Mouse (Mus musculus): ENCODE measurements at regions not wholly inside any gene's neighbourhood (a gene's known extent, or its start where the extent isn't known, plus 50 kb on each side); places are given as distances from the start of the nearest gene placed in this dataset.

- no peak for ATAC-seq (replicated peaks; ENCODE audit: low FRiP score, low TSS enrichment, low read depth)
- Histone ChIP-seq H3K9me3 (ENCODE audit: control insufficient read depth, low read length) (no peaks in the 10 kb centered on the region), H3K4me1 (replicated peaks; ENCODE audit: control insufficient read depth, insufficient read depth, low read length) (peaks cover 7% of the 10 kb centered on the region; the same call in 1 of the 2 replicates), H3K27me3 (replicated peaks; ENCODE audit: control insufficient read depth, insufficient read depth, low read length) (no peaks in the 10 kb centered on the region), H3K27ac (ENCODE audit: low read depth) (no peak overlapping the region), H3K9ac (ENCODE audit: low read length) (no peak overlapping the region), H3K4me2 (ENCODE audit: low read length) (no peak overlapping the region), H3K4me3 (ENCODE audit: low read depth, low read length) (no peak overlapping the region), H3K36me3 (ENCODE audit: control insufficient read depth, insufficient read depth, low read length) (no peaks in the 10 kb centered on the region)
- no peak for DNase-seq (ENCODE audit: low spot score)
- whole genome bisulfite sequencing, result 73% methylated on average over 7 of the region's 7 CpGs
These were observed 115.5 kb upstream of the Lpp start for GRCm38 (mm10) chr16:24277857-24278256.

GRCm38 (mm10) chr16:24262701-24263100 is 130.6 kb upstream of the Lpp start:
- Histone ChIP-seq H3K9ac (ENCODE audit: low read length) (no peak overlapping the region), H3K27ac (ENCODE audit: low read depth) (no peak overlapping the region), H3K27me3 (replicated peaks; ENCODE audit: control insufficient read depth, insufficient read depth, low read length) (no peaks in the 10 kb centered on the region), H3K9me3 (ENCODE audit: control insufficient read depth, low read length) (no peaks in the 10 kb centered on the region), H3K4me3 (ENCODE audit: low read depth, low read length) (no peak overlapping the region), H3K4me2 (ENCODE audit: low read length) (no peak overlapping the region), H3K36me3 (ENCODE audit: control insufficient read depth, insufficient read depth, low read length) (no peaks in the 10 kb centered on the region), H3K4me1 (replicated peaks; ENCODE audit: control insufficient read depth, insufficient read depth, low read length) (no peaks in the 10 kb centered on the region)
- ATAC-seq (replicated peaks; ENCODE audit: low FRiP score, low TSS enrichment, low read depth), result no peak
- 94% methylated on average over 6 of the region's 6 CpGs for WGBS
- DNase-seq (ENCODE audit: low spot score), result no peak

DNA sequence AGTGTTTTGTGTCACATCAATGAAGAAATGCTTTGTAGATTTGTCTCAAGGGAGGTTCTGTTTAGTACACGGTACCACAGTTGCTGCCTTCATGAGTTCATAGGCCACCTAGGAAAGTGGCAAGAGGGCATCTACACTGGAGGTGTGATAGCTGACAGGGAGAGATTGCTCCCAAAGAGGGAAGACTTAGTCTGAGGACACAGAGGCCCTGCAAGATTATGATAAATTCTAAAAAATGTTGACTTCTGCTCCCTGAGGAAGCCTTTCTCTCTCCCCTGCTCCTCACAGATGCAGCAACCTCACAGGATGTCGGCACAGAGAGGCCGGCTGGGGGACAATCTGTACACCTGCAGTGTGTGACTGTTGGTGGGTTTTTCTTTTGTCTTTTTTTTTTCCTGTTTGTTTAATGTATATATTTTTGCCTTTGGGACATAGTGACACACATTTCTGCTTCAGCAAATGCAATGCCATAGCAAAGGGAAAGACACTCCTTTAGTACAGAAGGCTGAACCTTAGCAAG is 133.5 kb upstream of the Lpp start:
- no peak overlapping the region for H3K9ac ChIP-seq (ENCODE audit: low read length)
- no peaks in the 10 kb centered on the region for H3K36me3 ChIP-seq (ENCODE audit: control insufficient read depth, insufficient read depth, low read length)
- ATAC-seq (replicated peaks; ENCODE audit: low FRiP score, low TSS enrichment, low read depth), result no peak
- H3K27me3 ChIP-seq (replicated peaks; ENCODE audit: control insufficient read depth, insufficient read depth, low read length), result no peaks in the 10 kb centered on the region
- WGBS, result 63% methylated on average over 3 of the region's 3 CpGs
- no peak overlapping the region for H3K27ac ChIP-seq (ENCODE audit: low read depth)
- H3K4me1 ChIP-seq (replicated peaks; ENCODE audit: control insufficient read depth, insufficient read depth, low read length), result no peaks in the 10 kb centered on the region
- H3K4me3 ChIP-seq (ENCODE audit: low read depth, low read length), result no peak overlapping the region
- no peak for DNase-seq (ENCODE audit: low spot score)
- H3K9me3 ChIP-seq (ENCODE audit: control insufficient read depth, low read length), result no peaks in the 10 kb centered on the region
- H3K4me2 ChIP-seq (ENCODE audit: low read length), result no peak overlapping the region

- ATAC-seq (replicated peaks; ENCODE audit: low FRiP score, low TSS enrichment, low read depth), result no peak
- 30% methylated on average over 1 of the region's 1 CpGs for WGBS
These were observed 134.3 kb upstream of the Lpp start for GRCm38 (mm10) chr16:24258991-24259390.

DNA sequence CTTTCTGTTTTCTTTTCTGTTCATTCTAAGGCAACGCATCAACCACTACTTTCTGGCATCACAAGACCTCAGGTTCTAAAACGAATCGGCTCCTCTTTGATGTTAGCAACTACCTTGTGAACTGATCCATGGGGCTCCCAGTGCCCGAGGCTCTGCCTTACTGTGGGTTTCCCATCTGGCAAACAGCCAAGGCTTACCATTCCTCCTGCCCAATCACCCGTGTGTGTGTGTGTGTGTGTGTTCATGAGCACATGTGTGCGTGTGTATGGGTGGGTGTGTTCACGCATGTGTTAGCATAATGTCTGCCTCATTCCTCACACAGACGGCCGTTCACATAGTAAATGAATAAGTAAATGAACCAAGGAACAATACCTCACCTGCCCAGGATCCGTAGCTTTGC is 138.3 kb upstream of the Lpp start:
- H3K4me2 ChIP-seq (ENCODE audit: low read length), result no peak overlapping the region
- peak overlapping the region; percentile 6; the same call in 1 of the 2 replicates for H3K27ac ChIP-seq (ENCODE audit: low read depth)
- H3K4me1 ChIP-seq (replicated peaks; ENCODE audit: control insufficient read depth, insufficient read depth, low read length), result no peaks in the 10 kb centered on the region
- H3K4me3 ChIP-seq (ENCODE audit: low read depth, low read length), result no peak overlapping the region
- H3K9me3 ChIP-seq (ENCODE audit: control insufficient read depth, low read length), result no peaks in the 10 kb centered on the region
- H3K9ac ChIP-seq (ENCODE audit: low read length), result no peak overlapping the region
- WGBS, result 67% methylated on average over 10 of the region's 10 CpGs
- no peaks in the 10 kb centered on the region for H3K36me3 ChIP-seq (ENCODE audit: control insufficient read depth, insufficient read depth, low read length)
- 0 out of 2 replicates have a peak, but pooled peaks have one; percentile 32 for ATAC-seq (replicated peaks; ENCODE audit: low FRiP score, low TSS enrichment, low read depth)
- DNase-seq (ENCODE audit: low spot score), result no peak
- H3K27me3 ChIP-seq (replicated peaks; ENCODE audit: control insufficient read depth, insufficient read depth, low read length), result no peaks in the 10 kb centered on the region

More at GRCm38 (mm10) chr16:24258991-24259390, 134.3 kb upstream of the Lpp start:
- no peaks in the 10 kb centered on the region for H3K36me3 ChIP-seq (ENCODE audit: control insufficient read depth, insufficient read depth, low read length)
- DNase-seq (ENCODE audit: low spot score), result no peak
- no peaks in the 10 kb centered on the region for H3K4me1 ChIP-seq (replicated peaks; ENCODE audit: control insufficient read depth, insufficient read depth, low read length)
- no peak overlapping the region for H3K4me3 ChIP-seq (ENCODE audit: low read depth, low read length)
- H3K27ac ChIP-seq (ENCODE audit: low read depth), result no peak overlapping the region
- H3K27me3 ChIP-seq (replicated peaks; ENCODE audit: control insufficient read depth, insufficient read depth, low read length), result no peaks in the 10 kb centered on the region
- no peak overlapping the region for H3K4me2 ChIP-seq (ENCODE audit: low read length)
- no peaks in the 10 kb centered on the region for H3K9me3 ChIP-seq (ENCODE audit: control insufficient read depth, low read length)
- no peak overlapping the region for H3K9ac ChIP-seq (ENCODE audit: low read length)

- no peaks in the 10 kb centered on the region for H3K27me3 ChIP-seq (replicated peaks; ENCODE audit: control insufficient read depth, insufficient read depth, low read length)
- DNase-seq (ENCODE audit: low spot score) (no peak), ATAC-seq (replicated peaks; ENCODE audit: low FRiP score, low TSS enrichment, low read depth) (0 out of 2 replicates have a peak, but pooled peaks have one; percentile 12)
- H3K27ac ChIP-seq (ENCODE audit: low read depth), result no peak overlapping the region
- H3K4me1 ChIP-seq (replicated peaks; ENCODE audit: control insufficient read depth, insufficient read depth, low read length), result no peaks in the 10 kb centered on the region
- no peaks in the 10 kb centered on the region for H3K9me3 ChIP-seq (ENCODE audit: control insufficient read depth, low read length)
- H3K9ac ChIP-seq (ENCODE audit: low read length), result no peak overlapping the region
- H3K4me2 ChIP-seq (ENCODE audit: low read length), result no peak overlapping the region
- H3K4me3 ChIP-seq (ENCODE audit: low read depth, low read length), result no peak overlapping the region
- H3K36me3 ChIP-seq (ENCODE audit: control insufficient read depth, insufficient read depth, low read length), result no peaks in the 10 kb centered on the region
These were observed 138.7 kb upstream of the Lpp start for GRCm38 (mm10) chr16:24254590-24254989.

DNA sequence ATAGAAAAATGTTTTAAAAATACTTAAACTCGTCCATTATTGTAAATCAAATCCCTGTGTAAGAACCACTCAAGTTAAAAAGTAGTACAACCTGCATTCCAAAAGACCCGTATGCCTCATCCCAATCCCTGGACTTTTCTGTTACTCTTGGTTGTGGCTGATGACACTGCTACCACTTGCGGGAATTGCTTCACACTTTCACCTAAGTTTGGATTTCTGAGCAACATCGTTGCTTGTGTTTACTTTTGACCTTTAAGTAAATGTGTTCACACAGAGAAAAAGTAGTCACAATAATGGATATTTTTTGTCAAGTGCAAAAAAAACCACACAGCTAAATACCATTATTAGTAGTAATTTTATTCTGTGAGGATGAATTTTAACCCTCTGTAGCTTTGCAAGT is 139.2 kb upstream of the Lpp start:
- WGBS, result 79% methylated on average over 4 of the region's 4 CpGs
- no peaks in the 10 kb centered on the region for H3K4me1 ChIP-seq (replicated peaks; ENCODE audit: control insufficient read depth, insufficient read depth, low read length)
- DNase-seq (ENCODE audit: low spot score), result no peak
- H3K4me2 ChIP-seq (ENCODE audit: low read length), result no peak overlapping the region
- H3K9me3 ChIP-seq (ENCODE audit: control insufficient read depth, low read length), result no peaks in the 10 kb centered on the region
- H3K4me3 ChIP-seq (ENCODE audit: low read depth, low read length), result no peak overlapping the region
- H3K27me3 ChIP-seq (replicated peaks; ENCODE audit: control insufficient read depth, insufficient read depth, low read length), result no peaks in the 10 kb centered on the region
- H3K27ac ChIP-seq (ENCODE audit: low read depth), result no peak overlapping the region
- no peak for ATAC-seq (replicated peaks; ENCODE audit: low FRiP score, low TSS enrichment, low read depth)
- H3K36me3 ChIP-seq (ENCODE audit: control insufficient read depth, insufficient read depth, low read length), result no peaks in the 10 kb centered on the region
- H3K9ac ChIP-seq (ENCODE audit: low read length), result no peak overlapping the region

DNA sequence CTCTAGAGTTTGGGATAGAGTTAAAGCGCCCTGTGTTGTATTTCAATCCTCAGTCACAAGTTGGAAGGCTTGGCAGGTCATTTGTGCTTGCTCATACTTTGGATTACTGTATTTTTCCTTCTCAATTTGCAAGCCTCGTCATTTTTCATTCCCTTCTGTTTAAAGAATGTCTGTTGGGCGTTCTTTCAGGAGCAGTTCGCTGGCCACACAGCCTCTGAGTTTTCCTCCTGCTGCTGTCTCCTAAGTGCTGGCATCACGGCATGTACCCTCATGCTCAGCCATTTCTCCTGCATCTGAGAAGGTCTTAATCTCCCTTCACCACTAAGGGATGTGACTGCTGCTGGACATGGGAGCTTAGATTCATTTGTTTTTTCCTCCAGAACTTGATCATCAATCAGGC is 146.0 kb upstream of the Lpp start:
- no peak overlapping the region for H3K4me3 ChIP-seq (ENCODE audit: low read depth, low read length)
- ATAC-seq (replicated peaks; ENCODE audit: low FRiP score, low TSS enrichment, low read depth) (no peak), DNase-seq (ENCODE audit: low spot score) (no peak)
- no peaks in the 10 kb centered on the region for H3K27me3 ChIP-seq (replicated peaks; ENCODE audit: control insufficient read depth, insufficient read depth, low read length)
- no peaks in the 10 kb centered on the region for H3K4me1 ChIP-seq (replicated peaks; ENCODE audit: control insufficient read depth, insufficient read depth, low read length)
- H3K4me2 ChIP-seq (ENCODE audit: low read length), result no peak overlapping the region
- WGBS, result 56% methylated on average over 5 of the region's 5 CpGs
- no peak overlapping the region for H3K27ac ChIP-seq (ENCODE audit: low read depth)
- no peaks in the 10 kb centered on the region for H3K9me3 ChIP-seq (ENCODE audit: control insufficient read depth, low read length)
- H3K36me3 ChIP-seq (ENCODE audit: control insufficient read depth, insufficient read depth, low read length), result no peaks in the 10 kb centered on the region
- H3K9ac ChIP-seq (ENCODE audit: low read length), result no peak overlapping the region

GRCm38 (mm10) chr16:24238075-24238555 is 155.2 kb upstream of the Lpp start:
- Histone ChIP-seq H3K27me3 (replicated peaks; ENCODE audit: control insufficient read depth, insufficient read depth, low read length) (no peaks in the 10 kb centered on the region), H3K9ac (ENCODE audit: low read length) (no peak overlapping the region), H3K27ac (ENCODE audit: low read depth) (no peak overlapping the region), H3K9me3 (ENCODE audit: control insufficient read depth, low read length) (no peaks in the 10 kb centered on the region), H3K4me3 (ENCODE audit: low read depth, low read length) (no peak overlapping the region), H3K4me2 (ENCODE audit: low read length) (no peak overlapping the region), H3K4me1 (replicated peaks; ENCODE audit: control insufficient read depth, insufficient read depth, low read length) (no peaks in the 10 kb centered on the region), H3K36me3 (ENCODE audit: control insufficient read depth, insufficient read depth, low read length) (no peaks in the 10 kb centered on the region)
- 60% methylated on average over 3 of the region's 3 CpGs for WGBS
- no peak for DNase-seq (ENCODE audit: low spot score)
- no peak for ATAC-seq (replicated peaks; ENCODE audit: low FRiP score, low TSS enrichment, low read depth)

Measured in intestine, embryonic 14.5 days (tissue).